Mouse (Mus musculus): Measurements from ENCODE around the gene Cd209a. TPM values are rescaled to one million over a fixed set of nuclear protein-coding genes. Genes with fewer than 3 reads are reported as not detected.

Gene Cd209a
- polyA plus RNA-seq, 1 experiment from 2014 or later, result not detected

GRCm38 (mm10) chr8:3717321-3717954 is 31.3 kb downstream of the Cd209a start:
- Histone ChIP-seq H3K4me2 (ENCODE audit: low read length) (no peak overlapping the region), H3K4me1 (replicated peaks; ENCODE audit: control insufficient read depth, insufficient read depth, low read length) (no peaks in the 10 kb centered on the region; the same call in 1 of the 2 replicates), H3K4me3 (replicated peaks; ENCODE audit: low read length) (no peak overlapping the region), H3K27me3 (replicated peaks; ENCODE audit: control insufficient read depth, insufficient read depth, low read length) (no peaks in the 10 kb centered on the region), H3K9me3 (ENCODE audit: control insufficient read depth, low read length) (no peaks in the 10 kb centered on the region), H3K9ac (replicated peaks; ENCODE audit: low read depth, low read length) (no peak overlapping the region), H3K36me3 (ENCODE audit: control insufficient read depth, insufficient read depth) (no peaks in the 10 kb centered on the region), H3K27ac (ENCODE audit: low read length) (no peak overlapping the region)
- 87% methylated on average over 12 of the region's 12 CpGs for WGBS
- ATAC-seq, result no peak

DNA sequence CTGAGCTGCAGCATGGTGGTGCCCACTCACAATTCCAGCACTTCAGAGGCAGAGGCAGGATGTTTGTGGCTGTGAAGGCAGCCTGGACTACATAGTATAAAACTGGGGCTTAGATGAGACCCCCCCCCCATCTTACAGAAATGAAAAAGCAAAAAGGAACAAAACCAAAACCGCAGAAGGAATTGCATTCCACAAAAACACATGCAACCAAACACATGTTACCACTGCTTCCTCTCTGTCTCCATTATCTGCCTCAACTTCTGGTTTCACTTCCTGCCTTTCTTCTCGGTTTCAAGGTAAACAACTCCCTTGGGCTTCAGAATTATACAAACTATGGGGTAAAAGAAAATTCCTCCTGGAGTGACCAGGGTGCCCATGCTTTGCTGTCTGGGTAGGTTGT is 37.1 kb downstream of the Cd209a start:
- Histone ChIP-seq H3K9me3 (ENCODE audit: control insufficient read depth, low read length) (no peaks in the 10 kb centered on the region), H3K4me1 (replicated peaks; ENCODE audit: control insufficient read depth, insufficient read depth, low read length) (no peaks in the 10 kb centered on the region), H3K27ac (ENCODE audit: low read length) (no peak overlapping the region), H3K27me3 (replicated peaks; ENCODE audit: control insufficient read depth, insufficient read depth, low read length) (no peaks in the 10 kb centered on the region), H3K4me3 (replicated peaks; ENCODE audit: low read length) (no peak overlapping the region), H3K4me2 (ENCODE audit: low read length) (no peak overlapping the region), H3K36me3 (ENCODE audit: control insufficient read depth, insufficient read depth) (no peaks in the 10 kb centered on the region), H3K9ac (replicated peaks; ENCODE audit: low read depth, low read length) (no peak overlapping the region)
- WGBS, result 67% methylated on average over 2 of the region's 2 CpGs
- ATAC-seq, result no peak

DNA sequence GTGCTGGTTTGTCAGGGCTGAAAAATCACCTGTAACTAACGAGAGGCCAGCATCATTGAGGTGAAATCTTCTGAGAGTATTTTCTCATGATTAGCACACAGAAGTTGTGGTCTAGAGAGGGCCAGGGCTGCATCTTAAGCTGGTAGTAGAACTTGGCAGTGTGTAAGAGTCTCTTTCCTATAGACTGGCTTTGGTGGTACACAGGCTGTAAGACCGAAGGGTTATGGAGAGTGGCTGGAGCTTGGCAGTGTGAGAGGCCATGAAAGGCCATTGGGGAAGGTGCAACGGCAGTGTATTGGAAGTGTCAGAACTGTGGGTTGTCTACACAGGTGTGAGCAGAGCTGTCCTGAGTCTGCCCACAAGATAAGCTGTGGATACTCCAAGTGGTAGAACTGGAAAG is 38.5 kb downstream of the Cd209a start:
- Histone ChIP-seq H3K36me3 (ENCODE audit: control insufficient read depth, insufficient read depth) (no peaks in the 10 kb centered on the region), H3K9ac (replicated peaks; ENCODE audit: low read depth, low read length) (no peak overlapping the region), H3K4me1 (replicated peaks; ENCODE audit: control insufficient read depth, insufficient read depth, low read length) (no peaks in the 10 kb centered on the region), H3K27ac (ENCODE audit: low read length) (no peak overlapping the region), H3K27me3 (replicated peaks; ENCODE audit: control insufficient read depth, insufficient read depth, low read length) (no peaks in the 10 kb centered on the region), H3K9me3 (ENCODE audit: control insufficient read depth, low read length) (no peaks in the 10 kb centered on the region), H3K4me3 (replicated peaks; ENCODE audit: low read length) (no peak overlapping the region), H3K4me2 (ENCODE audit: low read length) (no peak overlapping the region)
- WGBS, result 80% methylated on average over 3 of the region's 3 CpGs
- ATAC-seq, result no peak

DNA sequence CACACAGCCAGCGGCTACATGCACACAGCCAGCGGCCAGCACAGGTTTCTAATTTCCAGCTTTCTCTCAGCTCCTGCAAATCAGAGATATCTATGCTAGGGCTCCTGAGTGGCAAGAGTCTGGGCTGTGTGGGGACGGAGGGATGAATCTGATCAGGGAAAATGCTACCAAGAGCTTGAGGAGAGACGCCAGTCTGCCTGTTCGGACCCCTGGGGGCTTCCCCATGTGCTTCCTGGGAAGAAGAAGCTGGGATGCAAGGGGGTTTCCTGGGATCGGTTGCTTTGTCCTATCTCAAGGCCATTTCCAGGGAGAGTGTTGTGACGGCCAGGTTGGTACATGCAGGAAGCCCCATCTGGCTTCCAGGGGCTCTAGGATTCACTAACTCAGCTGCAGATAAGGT is 41.2 kb downstream of the Cd209a start:
- H3K27me3 ChIP-seq (replicated peaks; ENCODE audit: control insufficient read depth, insufficient read depth, low read length), result no peaks in the 10 kb centered on the region
- no peak overlapping the region for H3K4me3 ChIP-seq (replicated peaks; ENCODE audit: low read length)
- H3K27ac ChIP-seq (ENCODE audit: low read length), result no peak overlapping the region
- no peak overlapping the region for H3K4me2 ChIP-seq (ENCODE audit: low read length)
- H3K9me3 ChIP-seq (ENCODE audit: control insufficient read depth, low read length), result no peaks in the 10 kb centered on the region
- no peaks in the 10 kb centered on the region for H3K36me3 ChIP-seq (ENCODE audit: control insufficient read depth, insufficient read depth)
- WGBS, result 79% methylated on average over 7 of the region's 7 CpGs
- no peaks in the 10 kb centered on the region for H3K4me1 ChIP-seq (replicated peaks; ENCODE audit: control insufficient read depth, insufficient read depth, low read length)
- ATAC-seq, result no peak
- no peak overlapping the region for H3K9ac ChIP-seq (replicated peaks; ENCODE audit: low read depth, low read length)

GRCm38 (mm10) chr8:3705711-3706110 is 43.1 kb downstream of the Cd209a start:
- H3K9ac ChIP-seq (replicated peaks; ENCODE audit: low read depth, low read length), result no peak overlapping the region
- no peak overlapping the region for H3K4me2 ChIP-seq (ENCODE audit: low read length)
- H3K36me3 ChIP-seq (ENCODE audit: control insufficient read depth, insufficient read depth), result no peaks in the 10 kb centered on the region
- no peaks in the 10 kb centered on the region for H3K9me3 ChIP-seq (ENCODE audit: control insufficient read depth, low read length)
- ATAC-seq, result no peak
- no peak overlapping the region for H3K27ac ChIP-seq (ENCODE audit: low read length)
- no peaks in the 10 kb centered on the region for H3K4me1 ChIP-seq (replicated peaks; ENCODE audit: control insufficient read depth, insufficient read depth, low read length)
- 67% methylated on average over 4 of the region's 4 CpGs for WGBS
- H3K27me3 ChIP-seq (replicated peaks; ENCODE audit: control insufficient read depth, insufficient read depth, low read length), result no peaks in the 10 kb centered on the region
- H3K4me3 ChIP-seq (replicated peaks; ENCODE audit: low read length), result no peak overlapping the region

DNA sequence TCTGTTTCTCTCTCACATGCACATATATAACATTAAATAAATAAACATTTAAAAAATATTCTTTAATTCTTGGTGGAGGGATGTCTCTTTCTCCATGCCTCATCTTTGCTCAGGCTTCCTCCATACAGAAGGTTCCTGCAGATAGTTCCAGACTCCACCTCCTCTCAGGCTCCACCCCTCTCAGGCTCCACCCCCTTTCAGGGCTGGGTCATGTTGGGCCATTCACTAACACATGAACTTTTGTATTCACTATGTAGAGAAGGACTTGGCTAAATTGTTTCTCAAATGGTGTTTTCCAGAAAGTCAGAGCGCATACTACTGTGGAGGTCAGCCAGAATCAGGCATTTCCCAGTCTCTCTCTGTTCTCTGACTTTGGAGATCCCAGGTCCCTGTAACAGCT is 47.3 kb downstream of the Cd209a start:
- Histone ChIP-seq H3K4me3 (replicated peaks; ENCODE audit: low read length) (no peak overlapping the region), H3K4me1 (replicated peaks; ENCODE audit: control insufficient read depth, insufficient read depth, low read length) (no peaks in the 10 kb centered on the region), H3K27ac (ENCODE audit: low read length) (no peak overlapping the region), H3K9ac (replicated peaks; ENCODE audit: low read depth, low read length) (no peak overlapping the region), H3K36me3 (ENCODE audit: control insufficient read depth, insufficient read depth) (no peaks in the 10 kb centered on the region), H3K9me3 (ENCODE audit: control insufficient read depth, low read length) (no peaks in the 10 kb centered on the region), H3K4me2 (ENCODE audit: low read length) (no peak overlapping the region), H3K27me3 (replicated peaks; ENCODE audit: control insufficient read depth, insufficient read depth, low read length) (no peaks in the 10 kb centered on the region)
- no peak for ATAC-seq
- WGBS, result 94% methylated on average over 1 of the region's 1 CpGs

DNA sequence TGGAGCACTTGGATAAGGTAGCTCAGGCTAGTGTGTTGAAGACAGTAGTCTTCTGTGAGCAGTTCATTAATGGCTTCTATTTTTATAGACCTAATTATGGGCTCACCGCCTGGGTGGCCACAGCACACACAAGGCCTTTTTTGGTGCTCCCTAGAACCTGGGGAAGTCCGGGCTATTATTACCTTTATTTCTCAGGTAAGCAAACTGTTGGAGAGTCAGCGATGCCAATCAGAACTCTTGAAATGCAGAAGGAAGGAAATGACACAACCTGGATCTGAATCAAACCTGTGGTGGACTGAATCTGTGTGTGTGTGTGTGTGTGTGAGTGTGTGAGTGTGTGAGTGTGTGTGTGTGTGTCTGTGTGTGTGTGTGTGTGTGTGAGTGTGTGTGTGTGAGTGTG is 54.7 kb downstream of the Cd209a start, which contains the start of gene Fcer2a:
TSS of gene Fcer2a (minus strand) at position 55 of the 400 bp plus-strand sequence.
- Histone ChIP-seq H3K4me1 (replicated peaks; ENCODE audit: control insufficient read depth, insufficient read depth, low read length) (no peaks in the 10 kb centered on the region), H3K4me3 (replicated peaks; ENCODE audit: low read length) (no peak within 1 kb of the TSS), H3K4me2 (ENCODE audit: low read length) (no peak within 1 kb of the TSS), H3K27me3 (replicated peaks; ENCODE audit: control insufficient read depth, insufficient read depth, low read length) (no peaks in the 10 kb centered on the region), H3K9me3 (ENCODE audit: control insufficient read depth, low read length) (no peaks in the 10 kb centered on the region), H3K36me3 (ENCODE audit: control insufficient read depth, insufficient read depth) (no peaks in the 10 kb centered on the region), H3K9ac (replicated peaks; ENCODE audit: low read depth, low read length) (no peak within 1 kb of the TSS), H3K27ac (ENCODE audit: low read length) (no peak within 1 kb of the TSS)
- ATAC-seq, result no peak
- 86% methylated on average over 3 of the region's 3 CpGs for WGBS

Small RNA genes within 50 kb of the gene (microRNA-seq; reads per million reads assigned to microRNA genes)
- not detected for gene Gm24934

Other genes with a start within 250 kb of the Cd209a start
- gene Mcoln1, start 248.5 kb downstream of the Cd209a start, polyA plus RNA-seq (2015; fragmentation: Nextera tagmentation; extraction: Ambion mirVana), result 88.3 and 111 TPM in 2 replicates
- gene Pnpla6, start 233.6 kb downstream of the Cd209a start, polyA plus RNA-seq (2015; fragmentation: Nextera tagmentation; extraction: Ambion mirVana), result 27.3 and 36.0 TPM in 2 replicates
- 0.29 and 0.56 TPM in 2 replicates for gene C330021F23Rik, start 181.0 kb downstream of the Cd209a start, polyA plus RNA-seq (2015; fragmentation: Nextera tagmentation; extraction: Ambion mirVana)
- gene Camsap3, start 161.7 kb downstream of the Cd209a start, polyA plus RNA-seq (2015; fragmentation: Nextera tagmentation; extraction: Ambion mirVana), result 38.1 and 39.3 TPM in 2 replicates
- gene Xab2, start 127.7 kb downstream of the Cd209a start, polyA plus RNA-seq (2015; fragmentation: Nextera tagmentation; extraction: Ambion mirVana), result 69.3 and 71.2 TPM in 2 replicates
- 79.0 and 83.6 TPM in 2 replicates for gene Pet100, start 127.4 kb downstream of the Cd209a start, polyA plus RNA-seq (2015; fragmentation: Nextera tagmentation; extraction: Ambion mirVana)
- 0.41 and 0.98 TPM in 2 replicates for gene Pcp2, start 123.4 kb downstream of the Cd209a start, polyA plus RNA-seq (2015; fragmentation: Nextera tagmentation; extraction: Ambion mirVana)
- 49.6 and 85.0 TPM in 2 replicates for gene Stxbp2, start 118.0 kb downstream of the Cd209a start, polyA plus RNA-seq (2015; fragmentation: Nextera tagmentation; extraction: Ambion mirVana)
- gene Retn, start 93.2 kb downstream of the Cd209a start, polyA plus RNA-seq (2015; fragmentation: Nextera tagmentation; extraction: Ambion mirVana), result 0.45 and 0.71 TPM in 2 replicates
- gene Mcemp1, start 83.2 kb downstream of the Cd209a start, polyA plus RNA-seq (2015; fragmentation: Nextera tagmentation; extraction: Ambion mirVana), result not detected in 2 replicates
- 10.0 and 14.2 TPM in 2 replicates for gene Fcor, start 76.6 kb downstream of the Cd209a start, polyA plus RNA-seq (2015; fragmentation: Nextera tagmentation; extraction: Ambion mirVana)
- 64.8 and 69.6 TPM in 2 replicates for gene Trappc5, start 72.7 kb downstream of the Cd209a start, polyA plus RNA-seq (2015; fragmentation: Nextera tagmentation; extraction: Ambion mirVana)
- gene Fcer2a, start 54.8 kb downstream of the Cd209a start, polyA plus RNA-seq (2015; fragmentation: Nextera tagmentation; extraction: Ambion mirVana), result 0.25 and 0.30 TPM in 2 replicates
- not detected in 2 replicates for gene Clec4g, start 28.3 kb downstream of the Cd209a start, polyA plus RNA-seq (2015; fragmentation: Nextera tagmentation; extraction: Ambion mirVana)
- not detected in 2 replicates for gene Cd209e, start 105.3 kb upstream of the Cd209a start, polyA plus RNA-seq (2015; fragmentation: Nextera tagmentation; extraction: Ambion mirVana)
- gene Cd209d, start 129.6 kb upstream of the Cd209a start, polyA plus RNA-seq (2015; fragmentation: Nextera tagmentation; extraction: Ambion mirVana), result not detected in 2 replicates
- not detected in 2 replicates for gene Cd209b, start 177.9 kb upstream of the Cd209a start, polyA plus RNA-seq (2015; fragmentation: Nextera tagmentation; extraction: Ambion mirVana)
- 0.31 and 0.77 TPM in 2 replicates for gene Cd209c, start 205.8 kb upstream of the Cd209a start, polyA plus RNA-seq (2015; fragmentation: Nextera tagmentation; extraction: Ambion mirVana)

All from forebrain, embryonic 16.5 days (tissue).